Comparison of ENCODE assay signal across 26 mouse cellular contexts in the genomic region with DNA sequence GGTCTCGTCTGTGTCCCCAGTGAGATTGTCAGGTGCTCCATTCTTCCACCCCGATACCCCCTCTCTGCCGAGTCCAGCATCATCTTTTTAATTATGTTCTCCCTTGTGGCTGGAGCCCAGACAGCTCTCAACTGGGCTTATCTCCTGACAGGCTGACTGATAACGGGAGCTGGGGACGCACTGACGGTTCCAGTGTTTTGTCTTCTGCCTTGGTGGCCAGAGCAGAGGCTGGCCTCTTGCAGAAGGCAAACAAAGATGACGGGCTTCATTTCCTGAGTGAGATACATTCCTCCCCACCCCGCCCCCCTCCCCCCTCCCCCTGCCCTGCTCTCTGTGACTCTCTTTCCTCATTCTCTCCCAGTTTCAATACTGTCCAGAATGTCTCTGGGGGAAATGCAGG. TPM values are rescaled to one million over a fixed set of nuclear protein-coding genes. Genes with fewer than 3 reads are reported as not detected.
DNase-seq lines count a peak whose midpoint lies in the region; ATAC-seq lines count a peak whose summit lies in the region.
"Had no signal": no experiment of that assay in that cellular context is flagged by ENCODE, and none has a peak within 500 bp of the region (broad histone marks: within the 10 kb centered on the region; RNA-seq: fewer than 3 reads in every experiment).

No protein-coding gene starts in this region.

- WGBS in hindbrain, embryonic 12.5 days, result 6% methylated on average over 7 of the region's 8 CpGs
- WGBS in hindbrain, embryonic 16.5 days, result 10% methylated on average over 7 of the region's 8 CpGs
- WGBS in midbrain, embryonic 10.5 days, result 18% methylated on average over 8 of the region's 8 CpGs
- 10% methylated on average over 8 of the region's 8 CpGs for WGBS in midbrain, embryonic 16.5 days

- H3K27ac ChIP-seq in hindbrain, embryonic 12.5 days, result peak overlapping the region; percentile 49
- H3K27ac ChIP-seq in hindbrain, embryonic 16.5 days (ENCODE audit: low read depth, low read length), result no peak overlapping the region
- H3K27ac ChIP-seq in midbrain, embryonic 10.5 days (replicated peaks), result peak overlapping the region; percentile 69
- no peak overlapping the region for H3K27ac ChIP-seq in midbrain, embryonic 16.5 days (ENCODE audit: low read length)
- H3K27ac ChIP-seq: heart, adult 2 months; intestine, embryonic 15.5 days; left cerebral cortex, adult 2 months; liver, embryonic 13.5 days; lung, embryonic 15.5 days; neural tube, embryonic 15.5 days had no signal

- H3K36me3 ChIP-seq in hindbrain, embryonic 12.5 days, result no peaks in the 10 kb centered on the region
- H3K36me3 ChIP-seq in hindbrain, embryonic 16.5 days (ENCODE audit: control insufficient read depth, insufficient read depth, low read length), result no peaks in the 10 kb centered on the region
- H3K36me3 ChIP-seq in midbrain, embryonic 10.5 days, result no peaks in the 10 kb centered on the region
- no peaks in the 10 kb centered on the region for H3K36me3 ChIP-seq in midbrain, embryonic 16.5 days (ENCODE audit: control insufficient read depth, insufficient read depth, low read length)
- H3K36me3 ChIP-seq: intestine, embryonic 15.5 days; liver, embryonic 13.5 days; lung, embryonic 15.5 days; neural tube, embryonic 15.5 days had no signal

- no peaks in the 10 kb centered on the region for H3K9me3 ChIP-seq in hindbrain, embryonic 12.5 days (replicated peaks)
- no peaks in the 10 kb centered on the region for H3K9me3 ChIP-seq in hindbrain, embryonic 16.5 days (ENCODE audit: control insufficient read depth, low read length)
- H3K9me3 ChIP-seq in midbrain, embryonic 10.5 days (replicated peaks), result no peaks in the 10 kb centered on the region
- H3K9me3 ChIP-seq in midbrain, embryonic 16.5 days (replicated peaks; ENCODE audit: control insufficient read depth, low read length, poor library complexity, severe bottlenecking), result no peaks in the 10 kb centered on the region
- H3K9me3 ChIP-seq: intestine, embryonic 15.5 days; liver, embryonic 13.5 days; lung, embryonic 15.5 days; neural tube, embryonic 15.5 days had no signal

- H3K4me1 ChIP-seq in hindbrain, embryonic 12.5 days, result peaks cover 16% of the 10 kb centered on the region
- H3K4me1 ChIP-seq in hindbrain, embryonic 16.5 days (ENCODE audit: control insufficient read depth, insufficient read depth, low read depth, low read length), result peaks cover 2% of the 10 kb centered on the region; the same call in 1 of the 2 replicates
- peaks cover 45% of the 10 kb centered on the region for H3K4me1 ChIP-seq in midbrain, embryonic 10.5 days
- peaks cover 5% of the 10 kb centered on the region; the same call in 1 of the 2 replicates for H3K4me1 ChIP-seq in midbrain, embryonic 16.5 days (ENCODE audit: control insufficient read depth, insufficient read depth, low read length)
- H3K4me1 ChIP-seq: liver, embryonic 13.5 days had no signal

- peak; percentile 32; the same call in 1 of the 2 replicates for ATAC-seq in hindbrain, embryonic 12.5 days (ENCODE audit: low FRiP score)
- ATAC-seq in hindbrain, embryonic 16.5 days, result no peak
- no peak for ATAC-seq in midbrain, embryonic 16.5 days
- ATAC-seq: activated CD4-positive, CD25-positive, alpha-beta regulatory T cell, adult 4 months; intestine, embryonic 15.5 days had no signal

- no peak overlapping the region for H3K4me3 ChIP-seq in hindbrain, embryonic 12.5 days
- no peak overlapping the region for H3K4me3 ChIP-seq in hindbrain, embryonic 16.5 days (ENCODE audit: low read length)
- 0 out of 2 replicates have a peak overlapping the region, but pooled peaks have one; percentile 21 for H3K4me3 ChIP-seq in midbrain, embryonic 10.5 days
- no peak overlapping the region for H3K4me3 ChIP-seq in midbrain, embryonic 16.5 days (ENCODE audit: low read depth, low read length)
- H3K4me3 ChIP-seq: heart, adult 2 months; intestine, embryonic 15.5 days; left cerebral cortex, adult 2 months; liver, embryonic 13.5 days; lung, embryonic 15.5 days; neural tube, embryonic 15.5 days had no signal

- H3K4me2 ChIP-seq in hindbrain, embryonic 12.5 days (replicated peaks), result peak overlapping the region; percentile 18; the same call in 1 of the 2 replicates
- no peak overlapping the region for H3K4me2 ChIP-seq in hindbrain, embryonic 16.5 days (ENCODE audit: low read length)
- no peak overlapping the region for H3K4me2 ChIP-seq in midbrain, embryonic 16.5 days (ENCODE audit: low read length)
- H3K4me2 ChIP-seq: intestine, embryonic 15.5 days; liver, embryonic 13.5 days; lung, embryonic 15.5 days; neural tube, embryonic 15.5 days had no signal

- H3K27me3 ChIP-seq in hindbrain, embryonic 12.5 days, result no peaks in the 10 kb centered on the region
- H3K27me3 ChIP-seq in hindbrain, embryonic 16.5 days (replicated peaks; ENCODE audit: control insufficient read depth, insufficient read depth, low read length), result no peaks in the 10 kb centered on the region
- no peaks in the 10 kb centered on the region; the same call in 1 of the 2 replicates for H3K27me3 ChIP-seq in midbrain, embryonic 10.5 days (ENCODE audit: low read depth, poor library complexity, severe bottlenecking)
- no peaks in the 10 kb centered on the region for H3K27me3 ChIP-seq in midbrain, embryonic 16.5 days (ENCODE audit: control insufficient read depth, insufficient read depth, low read depth, low read length)
- H3K27me3 ChIP-seq: intestine, embryonic 15.5 days; liver, embryonic 13.5 days; lung, embryonic 15.5 days; neural tube, embryonic 15.5 days had no signal

- peak; percentile 19 for DNase-seq in midbrain, embryonic 10.5 days (ENCODE audit: low spot score)
- peak; percentile 25 for DNase-seq in MN1 (ENCODE audit: low spot score)
- peak; percentile 31 for DNase-seq in embryo, embryonic 10 days (ENCODE audit: low spot score)
- DNase-seq in adrenal gland, adult 8-10 months, result no peak
- no peak for DNase-seq in right cerebral cortex, adult 2 months (ENCODE audit: low spot score in 2 of 2)
- DNase-seq: adrenal gland, postnatal 14 days; cerebellum, adult 2 months; cerebellum, postnatal 25 days; gastrocnemius, postnatal 36 days; heart, adult 2 months; kidney, adult 9 months; liver, embryonic 13.5 days; right cerebral cortex, postnatal 4 days; thymus, postnatal 14 days had no signal

- H3K9ac ChIP-seq in hindbrain, embryonic 12.5 days, result no peak overlapping the region
- no peak overlapping the region for H3K9ac ChIP-seq in hindbrain, embryonic 16.5 days (ENCODE audit: low read depth, low read length)
- H3K9ac ChIP-seq in midbrain, embryonic 16.5 days (ENCODE audit: low read depth, low read length), result no peak overlapping the region
- H3K9ac ChIP-seq: intestine, embryonic 15.5 days; liver, embryonic 13.5 days; lung, embryonic 15.5 days; neural tube, embryonic 15.5 days had no signal

RNA-seq across cellular contexts. Expression of gene Vwa5b1, which starts 21.2 kb away (rescaled TPM):
- 0.87 and 1.0 TPM in 2 replicates for polyA plus RNA-seq in hindbrain, embryonic 12.5 days (2016; fragmentation: Nextera tagmentation; extraction: Ambion mirVana)
- 2.8 TPM in 2 replicates for polyA plus RNA-seq in hindbrain, embryonic 16.5 days (2015; fragmentation: Nextera tagmentation; extraction: Ambion mirVana)
- polyA plus RNA-seq in midbrain, embryonic 10.5 days (2016; fragmentation: Nextera tagmentation; extraction: Ambion mirVana), result 0.33 and 0.46 TPM in 2 replicates
- 2.3 and 2.8 TPM in 2 replicates for polyA plus RNA-seq in midbrain, embryonic 16.5 days (2015; fragmentation: Nextera tagmentation; extraction: Ambion mirVana)
- total RNA-seq in adrenal gland, adult 8-10 months (2022), result under 1 TPM in 1 of 4 experiments, not detected in 3; 0.06 TPM
- total RNA-seq: adrenal gland, postnatal 14 days; gastrocnemius, adult 18-20 months; gastrocnemius, postnatal 36 days; heart, adult 2 months; hematopoietic stem cell, adult 5-6 weeks; MEL had no signal
- polyA plus RNA-seq: activated CD4-positive, CD25-positive, alpha-beta regulatory T cell, adult 4 months; C2C12; heart, adult 2 months; liver, embryonic 13.5 days had no signal

Comparison
In these comparisons a context has a peak if more than half of its experiments do, and no peak if none do; other contexts are left out.
1. H3K27ac ChIP-seq: peak in hindbrain, embryonic 12.5 days (single experiment) and midbrain, embryonic 10.5 days (single experiment); none in hindbrain, embryonic 16.5 days (single experiment) and midbrain, embryonic 16.5 days (single experiment).
2. DNase-seq: peak in midbrain, embryonic 10.5 days (single experiment), MN1 (single experiment) and embryo, embryonic 10 days (single experiment); none in adrenal gland, adult 8-10 months (single experiment) and right cerebral cortex, adult 2 months (0 of 2).